Mouse (Mus musculus) heart, postnatal 36 days (tissue): ENCODE measurements around the gene Eif2b2. TPM values are rescaled to one million over a fixed set of nuclear protein-coding genes. Genes with fewer than 3 reads are reported as not detected.

Source experiments
- DNase-seq, 2 experiments: peaks; one replicate each; pipeline ENCODE4 v3.0.0; 2021 to 2022
- intact Hi-C: fragments of 180-260 bp; cut with DNase I; formaldehyde crosslinking; loops from one replicate; pipeline ENCODE4 v1.15.1; 2025
- total RNA-seq, 2 experiments: library from RNA; stranded (reverse); gene quantifications; 2 replicates each; pipeline ENCODE4 v1.2.3; 2021

Gene Eif2b2
- total RNA-seq, 2 experiments from 2014 or later, result 42.7 to 47.7 TPM

GRCm38 (mm10) chr12:85193146-85193545, 26.1 kb upstream of the Eif2b2 start:
- intact Hi-C loops, result no loop called here
- peak in 1 of 2 experiments; percentile 3 for DNase-seq

GRCm38 (mm10) chr12:85193923-85194622, 25.2 kb upstream of the Eif2b2 start:
- intact Hi-C loops, result no loop called here
- DNase-seq, result peak in 1 of 2 experiments; percentile 11

- intact Hi-C loops, result no loop called here
Observed at GRCm38 (mm10) chr12:85194623-85195018, 24.7 kb upstream of the Eif2b2 start.

GRCm38 (mm10) chr12:85195086-85195485, 24.2 kb upstream of the Eif2b2 start:
- DNase-seq, result no peak
- intact Hi-C loops, result no loop called here

More at GRCm38 (mm10) chr12:85194623-85195018, 24.7 kb upstream of the Eif2b2 start:
- DNase-seq, result peak; percentile 92

- intact Hi-C loops, result no loop called here
- DNase-seq, result peak in 1 of 2 experiments; percentile 1
Observed at GRCm38 (mm10) chr12:85196191-85196590, 23.1 kb upstream of the Eif2b2 start.

GRCm38 (mm10) chr12:85197371-85197770, 21.9 kb upstream of the Eif2b2 start:
- intact Hi-C loops, result no loop called here
- no peak for DNase-seq

- intact Hi-C loops, result no loop called here
- peak in 1 of 2 experiments; percentile 3 for DNase-seq
Observed at GRCm38 (mm10) chr12:85197936-85198335, 21.3 kb upstream of the Eif2b2 start.

GRCm38 (mm10) chr12:85199954-85200353, 19.3 kb upstream of the Eif2b2 start:
- DNase-seq, result no peak
- intact Hi-C loops, result no loop called here

- intact Hi-C loops, result no loop called here
- peak in 1 of 2 experiments; percentile 1 for DNase-seq
Observed at GRCm38 (mm10) chr12:85200929-85201829, 18.1 kb upstream of the Eif2b2 start.

GRCm38 (mm10) chr12:85201830-85202147, 17.5 kb upstream of the Eif2b2 start:
- intact Hi-C loops, result no loop called here

GRCm38 (mm10) chr12:85202191-85202590, 17.1 kb upstream of the Eif2b2 start:
- intact Hi-C loops, result no loop called here
- peak in 1 of 2 experiments; percentile 13 for DNase-seq

More at GRCm38 (mm10) chr12:85201830-85202147, 17.5 kb upstream of the Eif2b2 start:
- no peak for DNase-seq

- intact Hi-C loops, result no loop called here
- DNase-seq, result peak in 1 of 2 experiments; percentile 1
Observed at GRCm38 (mm10) chr12:85203699-85204098, 15.6 kb upstream of the Eif2b2 start.

- peak in 1 of 2 experiments; percentile 2 for DNase-seq
- intact Hi-C loops, result no loop called here
Observed at GRCm38 (mm10) chr12:85204105-85204504, 15.2 kb upstream of the Eif2b2 start.

GRCm38 (mm10) chr12:85205425-85205824, 13.9 kb upstream of the Eif2b2 start:
- intact Hi-C loops, result no loop called here
- no peak for DNase-seq

- DNase-seq, result no peak
- intact Hi-C loops, result no loop called here
Observed at GRCm38 (mm10) chr12:85208687-85209199, 10.5 kb upstream of the Eif2b2 start.

- intact Hi-C loops, result no loop called here
- no peak for DNase-seq
Observed at GRCm38 (mm10) chr12:85215031-85215430, 4.2 kb upstream of the Eif2b2 start.

GRCm38 (mm10) chr12:85217733-85218310, 1.5 kb upstream of the Eif2b2 start:
- intact Hi-C loops, result loop anchor here (2.0 kb wide), 2 partner anchors 47 to 61 kb away; no protein-coding TSS in a partner anchor
- no peak for DNase-seq

GRCm38 (mm10) chr12:85219905-85220290, 617 bp downstream of the Eif2b2 start:
- no peak for DNase-seq
- intact Hi-C loops, result loop anchor here (2.0 kb wide), 2 partner anchors 49 to 59 kb away; no protein-coding TSS in a partner anchor

GRCm38 (mm10) chr12:85227227-85227626, 7.9 kb downstream of the Eif2b2 start:
- intact Hi-C loops, result no loop called here
- no peak for DNase-seq

- intact Hi-C loops, result no loop called here
- DNase-seq, result no peak
Observed at GRCm38 (mm10) chr12:85227876-85228599, 8.8 kb downstream of the Eif2b2 start.
